Mouse (Mus musculus) frontal cortex, postnatal 25 days (tissue): Measurements from ENCODE around the gene Gm11238.
"Not testable (repeated sequence)": the region's sequence is repeated elsewhere in the genome, so short reads cannot be mapped to it uniquely, and the experiment has no call there.

ENCODE experiments used
- DNase-seq, 2 experiments: peaks; one replicate each; pipeline ENCODE4 v3.0.0; 2022; ENCODE audit warnings: low spot score in 2 of 2

Gene Gm11238

GRCm38 (mm10) chr4:73607581-73607980 is at the start of gene Gm11238:
Gene Gm11238, plus strand, starts transcription at chr4:73607881.
- DNase-seq: not testable (repeated sequence)

DNA sequence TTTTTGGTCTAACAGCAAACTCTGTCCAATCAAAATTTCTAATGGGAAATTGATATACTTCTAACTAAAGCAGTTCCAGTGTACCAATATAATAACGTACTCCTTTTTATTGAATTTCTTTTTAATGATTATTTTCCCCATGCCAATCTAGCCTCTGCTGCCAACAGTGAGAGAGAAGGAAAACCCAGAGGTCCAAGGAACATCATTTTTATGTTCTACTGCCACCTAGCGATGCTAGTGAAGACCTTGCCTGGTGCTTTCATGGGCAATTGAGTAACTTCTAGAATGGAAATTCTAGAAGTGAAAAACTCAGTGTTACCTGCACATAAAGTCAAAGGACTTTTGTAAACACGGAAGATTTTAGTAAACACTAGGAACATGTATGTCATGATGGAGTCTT is 8.4 kb upstream of the Gm11238 start:
- peak in 1 of 2 experiments; percentile 7 for DNase-seq

- not testable (repeated sequence) for DNase-seq
These were observed 15.0 kb downstream of the Gm11238 start, which contains the start of gene Gm11237 for GRCm38 (mm10) chr4:73622684-73623083. Gene Gm11237, plus strand, starts transcription at chr4:73622984.

DNA sequence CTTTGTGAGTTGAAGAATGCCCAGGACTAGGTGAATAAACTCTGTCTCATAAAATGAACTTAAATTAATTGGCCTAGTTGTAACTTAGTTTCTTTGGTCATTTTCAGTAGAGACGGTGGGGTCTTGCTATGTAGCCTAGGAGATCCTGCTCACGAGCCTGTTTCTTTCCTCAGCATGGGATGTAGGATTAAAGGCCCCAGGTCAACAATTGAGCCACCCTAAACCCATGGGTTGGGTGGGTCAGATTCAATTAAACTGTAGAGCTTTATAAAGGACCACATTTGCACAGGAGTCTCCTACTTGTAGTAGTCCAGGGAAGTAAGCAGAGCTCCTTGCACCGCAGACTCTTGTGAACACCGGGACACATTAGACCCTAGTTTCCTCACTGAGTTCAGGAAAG is 30.1 kb downstream of the Gm11238 start, which contains the start of gene Gm11236:
TSS of gene Gm11236 (plus strand) at position 301 of the 400 bp plus-strand sequence.
- not testable (repeated sequence) for DNase-seq

DNA sequence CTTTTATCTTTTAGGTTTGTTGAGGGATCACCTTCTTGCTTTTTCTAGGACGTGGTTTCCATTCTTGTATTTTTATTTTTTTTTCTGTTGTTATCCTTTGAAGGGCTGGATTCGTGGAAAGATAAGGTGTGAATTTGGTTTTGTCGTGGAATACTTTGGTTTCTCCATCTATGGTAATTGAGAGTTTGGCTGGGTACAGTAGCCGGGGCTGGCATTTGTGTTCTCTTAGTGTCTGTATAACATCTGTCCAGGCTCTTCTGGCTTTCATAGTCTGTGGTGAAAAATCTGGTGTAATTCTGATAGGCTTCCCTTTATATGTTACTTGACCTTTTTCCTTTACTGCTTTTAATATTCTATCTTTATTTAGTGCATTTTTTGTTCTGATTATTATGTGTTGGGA is 54.2 kb downstream of the Gm11238 start:
- DNase-seq: not testable (repeated sequence)

GRCm38 (mm10) chr4:73668054-73668453 is 60.4 kb downstream of the Gm11238 start, which contains the start of gene Gm11239:
Gene Gm11239, plus strand, starts transcription at chr4:73668354.
- DNase-seq: not testable (repeated sequence)

DNA sequence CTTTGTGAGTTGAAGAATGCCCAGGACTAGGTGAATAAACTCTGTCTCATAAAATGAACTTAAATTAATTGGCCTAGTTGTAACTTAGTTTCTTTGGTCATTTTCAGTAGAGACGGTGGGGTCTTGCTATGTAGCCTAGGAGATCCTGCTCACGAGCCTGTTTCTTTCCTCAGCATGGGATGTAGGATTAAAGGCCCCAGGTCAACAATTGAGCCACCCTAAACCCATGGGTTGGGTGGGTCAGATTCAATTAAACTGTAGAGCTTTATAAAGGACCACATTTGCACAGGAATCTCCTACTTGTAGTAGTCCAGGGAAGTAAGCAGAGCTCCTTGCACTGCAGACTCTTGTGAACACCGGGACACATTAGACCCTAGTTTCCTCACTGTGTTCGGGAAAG is 75.5 kb downstream of the Gm11238 start, which contains the start of gene Gm428:
TSS of gene Gm428 (plus strand) at position 301 of the 400 bp plus-strand sequence.
- not testable (repeated sequence) for DNase-seq
